Mouse (Mus musculus) adrenal gland, postnatal 4 days (tissue): ENCODE data around the gene Rad51ap2. TPM values are rescaled to one million over a fixed set of nuclear protein-coding genes. Genes with fewer than 3 reads are reported as not detected.

ENCODE experiments used
- DNase-seq, 2 experiments: peaks; one replicate each; pipeline ENCODE4 v3.0.0; 2021 to 2022; ENCODE audit warnings: low spot score in 2 of 2, mixed read lengths in 2 of 2
- long read RNA-seq, 2 experiments: library from polyadenylated mRNA; stranded (forward); transcript quantifications; one replicate each; pipeline ENCODE4 v2.0.0; 2021
- total RNA-seq, 2 experiments: library from RNA; stranded (reverse); gene quantifications; 2 replicates each; pipeline ENCODE4 v1.2.3; 2021

Gene Rad51ap2
- total RNA-seq, result under 1 TPM; 0.54 to 0.84 TPM
- long read RNA-seq, experiment 1, result 0 reads
- long read RNA-seq, experiment 2, result 0 reads

GRCm38 (mm10) chr12:11455549-11456194 is at the start of gene Rad51ap2:
Gene Rad51ap2 (plus strand): TSS chr12:11456079.
- DNase-seq, result peak; percentile 84 to 91

GRCm38 (mm10) chr12:11407679-11408078 is 48.2 kb upstream of the Rad51ap2 start:
- DNase-seq, result no peak

- no peak for DNase-seq
These were observed 37.8 kb upstream of the Rad51ap2 start for GRCm38 (mm10) chr12:11418112-11418511.

GRCm38 (mm10) chr12:11427396-11427795 is 28.5 kb upstream of the Rad51ap2 start:
- no peak for DNase-seq

- no peak for DNase-seq
These were observed 22.8 kb upstream of the Rad51ap2 start for GRCm38 (mm10) chr12:11433126-11433525.

- no peak for DNase-seq
These were observed 22.2 kb upstream of the Rad51ap2 start for GRCm38 (mm10) chr12:11433716-11434115.

- no peak for DNase-seq
These were observed 21.4 kb upstream of the Rad51ap2 start for GRCm38 (mm10) chr12:11434446-11434845.

- no peak for DNase-seq
These were observed 20.4 kb upstream of the Rad51ap2 start for GRCm38 (mm10) chr12:11435246-11436022.

- DNase-seq, result no peak
These were observed 19.9 kb upstream of the Rad51ap2 start for GRCm38 (mm10) chr12:11436023-11436350.

GRCm38 (mm10) chr12:11436497-11437265 is 19.2 kb upstream of the Rad51ap2 start, which contains the start of gene Vsnl1:
Gene Vsnl1 (minus strand): TSS chr12:11436613.
- peak; percentile 32 to 57 for DNase-seq

- DNase-seq, result peak; percentile 57 to 60
These were observed 18.5 kb upstream of the Rad51ap2 start for GRCm38 (mm10) chr12:11437266-11437906.

GRCm38 (mm10) chr12:11437907-11438447 is 17.9 kb upstream of the Rad51ap2 start:
- DNase-seq, result no peak

GRCm38 (mm10) chr12:11454146-11454545 is 1.7 kb upstream of the Rad51ap2 start:
- DNase-seq, result no peak

- DNase-seq, result no peak
These were observed 334 bp downstream of the Rad51ap2 start for GRCm38 (mm10) chr12:11456213-11456612.

GRCm38 (mm10) chr12:11456632-11457031 is 753 bp downstream of the Rad51ap2 start:
- no peak for DNase-seq

Other genes starting within 250 kb of the Rad51ap2 start
- not detected for gene Msgn1, start 247.1 kb upstream of the Rad51ap2 start, total RNA-seq
- gene Gen1, start 190.3 kb upstream of the Rad51ap2 start, total RNA-seq, result 1 to 10 TPM; 6.3 to 10.0 TPM
- gene Smc6, start 190.2 kb upstream of the Rad51ap2 start, total RNA-seq, result 10 to 100 TPM; 61.7 to 66.1 TPM
- gene Vsnl1, start 19.5 kb upstream of the Rad51ap2 start, total RNA-seq, result 10 to 100 TPM; 38.5 to 38.8 TPM